Mouse (Mus musculus): ENCODE measurements around the gene B3gnt6. TPM values are rescaled to one million over a fixed set of nuclear protein-coding genes. Genes with fewer than 3 reads are reported as not detected.

The B3gnt6 gene
- polyA plus RNA-seq, 1 experiment from 2014 or later, result 0.12 TPM

- DNase-seq (ENCODE audit: low read depth, low spot score) (no peak), ATAC-seq (peak; percentile 32)
- in situ Hi-C loops (cut with MboI; ENCODE audit: low pct_unique_long_range_greater_than_20kb), result no loop called here
- ChIA-PET POLR2A (interaction anchor here (3.6 kb wide), 1 partner anchor 14 kb away, joined by 11 read pairs; the partner anchor contains the start of gene Capn5), CTCF (interaction anchor here (1.0 to 1.4 kb wide), 3 partner anchors 9 to 25 kb away, joined by 3 to 5 read pairs (median 3); no protein-coding TSS in a partner anchor)
- TF ChIP-seq CTCF (IDR thresholded peaks at IDR 0.05), result no peak
- H3K27me3 ChIP-seq, result no peaks in the 10 kb centered on the region
Observed at GRCm38 (mm10) chr7:98164999-98165528, 34.2 kb downstream of the B3gnt6 start.

- no peak for TF ChIP-seq CTCF (IDR thresholded peaks at IDR 0.05)
- DNase-seq (ENCODE audit: low read depth, low spot score), result no peak
- no peak for ATAC-seq
- ChIA-PET CTCF (interaction anchor here (0.9 to 1.4 kb wide), 4 partner anchors 9 to 26 kb away, joined by 3 to 5 read pairs (median 3); no protein-coding TSS in a partner anchor), POLR2A (interaction anchor here (0.8 to 3.6 kb wide), 3 partner anchors 8 to 22 kb away, joined by 3 to 11 read pairs (median 4); partner anchors contain the start of gene Capn5)
- in situ Hi-C loops (cut with MboI; ENCODE audit: low pct_unique_long_range_greater_than_20kb), result no loop called here
- no peaks in the 10 kb centered on the region for H3K27me3 ChIP-seq
Observed at GRCm38 (mm10) chr7:98164382-98164998, 34.8 kb downstream of the B3gnt6 start.

DNA sequence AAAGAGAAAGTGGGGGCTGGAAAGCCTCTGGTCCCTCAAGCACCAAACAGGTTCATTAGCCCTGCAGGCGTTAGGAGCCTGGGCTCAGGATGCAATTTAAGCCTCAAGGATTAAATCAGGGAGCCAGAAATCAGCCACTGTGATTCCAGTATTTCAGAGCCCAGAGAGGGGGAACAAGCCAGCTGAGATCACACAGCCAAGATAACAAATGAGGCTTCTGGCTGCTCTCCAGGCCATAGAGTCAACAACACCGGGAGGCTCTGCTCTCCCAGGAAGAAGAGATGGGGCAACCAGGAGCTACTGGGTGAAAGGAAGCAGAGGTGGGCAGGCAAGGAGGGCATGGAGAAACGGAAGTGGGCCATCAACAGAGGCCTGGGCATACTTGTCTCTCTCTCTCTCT lies 35.6 kb downstream of the B3gnt6 start:
- ChIA-PET POLR2A (interaction anchor here (1.1 to 3.6 kb wide), 2 partner anchors 9 to 15 kb away, joined by 4 to 11 read pairs; partner anchors contain the start of gene Capn5), CTCF (interaction anchor here (0.9 kb wide), 1 partner anchor 10 kb away, joined by 3 read pairs; no protein-coding TSS in a partner anchor)
- ATAC-seq (peak; percentile 73), DNase-seq (ENCODE audit: low read depth, low spot score) (no peak)
- in situ Hi-C loops (cut with MboI; ENCODE audit: low pct_unique_long_range_greater_than_20kb), result no loop called here
- no peaks in the 10 kb centered on the region for H3K27me3 ChIP-seq
- no peak for TF ChIP-seq CTCF (IDR thresholded peaks at IDR 0.05)

GRCm38 (mm10) chr7:98162239-98162638 lies 37.0 kb downstream of the B3gnt6 start:
- DNase-seq (ENCODE audit: low read depth, low spot score), result no peak
- no peak for TF ChIP-seq CTCF (IDR thresholded peaks at IDR 0.05)
- no peak for ATAC-seq
- in situ Hi-C loops (cut with MboI; ENCODE audit: low pct_unique_long_range_greater_than_20kb), result no loop called here
- CTCF ChIA-PET, result interaction anchor here (1.5 to 1.8 kb wide), 2 partner anchors 17 to 29 kb away, joined by 5 read pairs; no protein-coding TSS in a partner anchor
- POLR2A ChIA-PET, result interaction anchor here (0.5 to 3.6 kb wide), 2 partner anchors 17 to 24 kb away, joined by 3 to 11 read pairs; partner anchors contain the start of gene Capn5
- H3K27me3 ChIP-seq, result no peaks in the 10 kb centered on the region

GRCm38 (mm10) chr7:98160041-98160740 lies 39.1 kb downstream of the B3gnt6 start:
- H3K27me3 ChIP-seq, result no peaks in the 10 kb centered on the region
- TF ChIP-seq CTCF (IDR thresholded peaks at IDR 0.05), result no peak
- POLR2A ChIA-PET, result interaction anchor here (0.6 kb wide), 1 partner anchor 176 kb away, joined by 3 read pairs; no protein-coding TSS in a partner anchor
- CTCF ChIA-PET, result interaction anchor here (1.2 kb wide), 1 partner anchor 18 kb away, joined by 3 read pairs; the partner anchor contains the start of gene Capn5
- in situ Hi-C loops (cut with MboI; ENCODE audit: low pct_unique_long_range_greater_than_20kb), result no loop called here
- no peak for ATAC-seq
- DNase-seq (ENCODE audit: low read depth, low spot score), result no peak

GRCm38 (mm10) chr7:98158481-98158880 lies 40.8 kb downstream of the B3gnt6 start:
- ATAC-seq, result no peak
- POLR2A ChIA-PET, result interaction anchor here (1.2 kb wide), 1 partner anchor 21 kb away, joined by 4 read pairs; no protein-coding TSS in a partner anchor

GRCm38 (mm10) chr7:98157636-98158332 lies 41.5 kb downstream of the B3gnt6 start:
- in situ Hi-C loops (cut with MboI; ENCODE audit: low pct_unique_long_range_greater_than_20kb), result no loop called here
- TF ChIP-seq CTCF (IDR thresholded peaks at IDR 0.05), result no peak
- no peak for DNase-seq (ENCODE audit: low read depth, low spot score)

More at GRCm38 (mm10) chr7:98158481-98158880, 40.8 kb downstream of the B3gnt6 start:
- CTCF ChIA-PET, result interaction anchor here (1.3 to 11.3 kb wide), 3 partner anchors 8 to 35 kb away, joined by 4 to 110 read pairs (median 4); no protein-coding TSS in a partner anchor
- no peak for DNase-seq (ENCODE audit: low read depth, low spot score)
- no peak for TF ChIP-seq CTCF (IDR thresholded peaks at IDR 0.05)
- H3K27me3 ChIP-seq, result no peaks in the 10 kb centered on the region
- in situ Hi-C loops (cut with MboI; ENCODE audit: low pct_unique_long_range_greater_than_20kb), result no loop called here

DNA sequence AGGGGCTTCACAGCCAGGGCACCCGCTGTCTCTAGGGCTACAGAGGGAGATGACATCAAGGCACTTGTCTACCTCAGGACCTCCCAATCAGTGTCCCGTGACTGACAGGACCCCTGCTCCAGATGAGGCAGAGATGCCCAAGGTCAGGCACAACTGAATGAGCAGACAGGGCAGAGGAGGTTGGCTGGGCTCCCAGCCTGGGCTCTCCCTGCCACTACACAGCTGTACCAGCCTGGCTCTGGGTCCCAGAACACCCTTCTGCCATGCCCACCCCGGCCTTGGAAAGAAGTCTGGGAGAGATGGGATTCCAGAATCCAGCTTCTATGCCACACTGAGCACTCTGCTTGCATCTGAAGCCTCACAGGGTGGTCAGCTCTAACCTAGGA lies 43.0 kb downstream of the B3gnt6 start:
- H3K27me3 ChIP-seq, result no peaks in the 10 kb centered on the region
- no peak for TF ChIP-seq CTCF (IDR thresholded peaks at IDR 0.05)
- DNase-seq (ENCODE audit: low read depth, low spot score) (no peak), ATAC-seq (no peak)
- in situ Hi-C loops (cut with MboI; ENCODE audit: low pct_unique_long_range_greater_than_20kb), result no loop called here
- CTCF ChIA-PET, result interaction anchor here (0.7 to 11.3 kb wide), 14 partner anchors 8 to 42 kb away, joined by 3 to 110 read pairs (median 5); partner anchors contain the start of gene Omp
- POLR2A ChIA-PET, result interaction anchor here (0.5 kb wide), 1 partner anchor 57 kb away, joined by 3 read pairs; no protein-coding TSS in a partner anchor

More at GRCm38 (mm10) chr7:98157636-98158332, 41.5 kb downstream of the B3gnt6 start:
- ChIA-PET POLR2A (interaction anchor here (1.2 kb wide), 1 partner anchor 21 kb away, joined by 4 read pairs; no protein-coding TSS in a partner anchor), CTCF (interaction anchor here (1.3 to 11.3 kb wide), 4 partner anchors 7 to 35 kb away, joined by 4 to 110 read pairs (median 4); no protein-coding TSS in a partner anchor)
- no peak for ATAC-seq
- no peaks in the 10 kb centered on the region for H3K27me3 ChIP-seq

GRCm38 (mm10) chr7:98155546-98156279 lies 43.6 kb downstream of the B3gnt6 start:
- POLR2A ChIA-PET, result interaction anchor here (0.5 to 1.0 kb wide), 2 partner anchors 38 to 57 kb away, joined by 3 read pairs; no protein-coding TSS in a partner anchor

More at GRCm38 (mm10) chr7:98155546-98156279, 43.6 kb downstream of the B3gnt6 start:
- DNase-seq (ENCODE audit: low read depth, low spot score) (no peak), ATAC-seq (peak; percentile 44)
- in situ Hi-C loops (cut with MboI; ENCODE audit: low pct_unique_long_range_greater_than_20kb), result no loop called here
- no peak for TF ChIP-seq CTCF (IDR thresholded peaks at IDR 0.05)
- no peaks in the 10 kb centered on the region for H3K27me3 ChIP-seq
- CTCF ChIA-PET, result interaction anchor here (0.6 to 11.3 kb wide), 15 partner anchors 9 to 43 kb away, joined by 3 to 110 read pairs (median 5); partner anchors contain the start of gene Omp
